Mouse (Mus musculus): ENCODE measurements around the gene Inhbe. TPM values are rescaled to one million over a fixed set of nuclear protein-coding genes. Genes with fewer than 3 reads are reported as not detected.

Gene Inhbe
- not detected in 2 replicates for total RNA-seq (2015; ENCODE audit: low replicate concordance)
- total RNA-seq (2017; ENCODE audit: low replicate concordance): not detected in 2 replicates

DNA sequence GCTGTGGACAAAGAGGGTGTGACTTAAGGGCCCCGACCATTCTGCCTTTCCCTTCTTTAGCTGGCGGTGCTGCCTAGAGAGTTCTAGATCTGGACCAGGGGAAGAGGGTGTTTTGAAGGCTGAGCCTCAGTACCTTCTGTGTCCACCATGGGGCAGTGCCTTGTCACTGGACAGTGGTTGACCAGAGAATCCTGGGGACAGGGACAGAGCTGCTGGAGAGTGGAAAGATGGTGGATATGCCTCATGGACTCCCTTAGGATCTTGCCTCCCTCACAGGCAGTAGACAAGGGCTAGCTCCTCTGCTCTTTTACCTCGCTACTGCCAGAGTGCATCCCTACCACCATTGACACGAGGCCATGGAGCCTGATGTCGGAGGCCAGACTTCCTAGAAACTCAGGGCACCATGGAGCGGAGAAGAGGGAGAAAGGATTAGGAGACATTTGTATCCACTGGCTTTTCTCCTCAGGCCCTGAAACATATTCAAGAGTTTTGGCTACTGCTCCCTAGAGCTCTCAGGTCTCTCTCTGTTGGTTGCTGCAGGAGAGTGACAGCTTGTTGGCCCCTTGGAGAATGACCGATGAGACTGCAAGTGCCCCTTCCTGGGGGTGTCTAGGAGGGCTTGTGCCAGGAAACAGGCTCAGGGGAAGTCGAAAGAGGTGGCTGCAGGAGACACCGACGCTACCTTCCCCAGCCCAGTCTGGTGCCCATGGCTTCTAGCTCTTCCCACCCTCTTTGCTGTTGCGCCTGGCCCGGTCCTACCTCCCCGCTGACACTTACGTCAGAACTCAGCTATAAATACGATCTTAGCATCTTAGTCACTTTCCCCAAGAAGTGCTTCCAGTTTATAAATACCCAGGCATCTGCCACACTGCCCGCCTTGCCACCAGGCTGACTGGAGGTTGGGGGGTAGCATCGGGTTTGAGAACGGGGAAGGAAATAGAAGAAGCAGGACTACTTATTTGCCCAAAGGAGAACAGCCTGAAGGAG is at the start of gene Inhbe:
Gene Inhbe (minus strand): TSS at position 503 of the 987 bp plus-strand sequence.
- no peak for ATAC-seq (replicated peaks; ENCODE audit: low FRiP score, poor library complexity, severe bottlenecking)

GRCm38 (mm10) chr10:127391774-127392173 is 37.6 kb upstream of the Inhbe start:
- ATAC-seq (replicated peaks; ENCODE audit: low FRiP score, poor library complexity, severe bottlenecking): no peak

DNA sequence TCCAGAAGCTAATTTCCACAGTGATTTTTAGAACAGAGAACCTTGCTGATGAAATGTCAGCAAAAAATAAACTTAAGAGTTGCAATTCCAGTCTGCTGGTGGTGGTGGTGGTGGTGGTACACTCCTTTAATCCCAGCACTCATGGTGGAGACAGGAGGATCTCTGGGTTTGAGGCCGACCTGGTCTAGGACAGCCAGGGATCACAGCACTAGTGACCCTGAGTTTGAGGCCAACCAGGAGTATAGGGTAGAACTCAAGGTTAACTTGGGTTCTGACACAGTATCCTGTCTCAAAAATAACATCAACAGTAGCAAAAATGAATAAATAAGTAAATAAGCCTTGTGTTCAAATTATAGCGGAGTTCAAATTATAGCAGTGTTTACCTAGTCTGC is 27.5 kb upstream of the Inhbe start:
- ATAC-seq (replicated peaks; ENCODE audit: low FRiP score, poor library complexity, severe bottlenecking): no peak

GRCm38 (mm10) chr10:127380767-127381742 is 26.8 kb upstream of the Inhbe start:
- ATAC-seq (replicated peaks; ENCODE audit: low FRiP score, poor library complexity, severe bottlenecking): peak; percentile 46; the same call in 1 of the 2 replicates

GRCm38 (mm10) chr10:127380251-127380691 is 26.1 kb upstream of the Inhbe start, which contains the start of gene R3hdm2:
Gene R3hdm2, plus strand, starts transcription at chr10:127380327.
- peak; percentile 99 for ATAC-seq (replicated peaks; ENCODE audit: low FRiP score, poor library complexity, severe bottlenecking)

GRCm38 (mm10) chr10:127379654-127380053 is 25.4 kb upstream of the Inhbe start:
- no peak for ATAC-seq (replicated peaks; ENCODE audit: low FRiP score, poor library complexity, severe bottlenecking)

GRCm38 (mm10) chr10:127377700-127378099 is 23.5 kb upstream of the Inhbe start:
- no peak for ATAC-seq (replicated peaks; ENCODE audit: low FRiP score, poor library complexity, severe bottlenecking)

- no peak for ATAC-seq (replicated peaks; ENCODE audit: low FRiP score, poor library complexity, severe bottlenecking)
Measured at GRCm38 (mm10) chr10:127371023-127371422, 16.8 kb upstream of the Inhbe start.

GRCm38 (mm10) chr10:127369834-127370820 is 15.9 kb upstream of the Inhbe start, which contains the start of gene Inhbc:
Gene Inhbc, minus strand, starts transcription at chr10:127370431.
- no peak for ATAC-seq (replicated peaks; ENCODE audit: low FRiP score, poor library complexity, severe bottlenecking)

DNA sequence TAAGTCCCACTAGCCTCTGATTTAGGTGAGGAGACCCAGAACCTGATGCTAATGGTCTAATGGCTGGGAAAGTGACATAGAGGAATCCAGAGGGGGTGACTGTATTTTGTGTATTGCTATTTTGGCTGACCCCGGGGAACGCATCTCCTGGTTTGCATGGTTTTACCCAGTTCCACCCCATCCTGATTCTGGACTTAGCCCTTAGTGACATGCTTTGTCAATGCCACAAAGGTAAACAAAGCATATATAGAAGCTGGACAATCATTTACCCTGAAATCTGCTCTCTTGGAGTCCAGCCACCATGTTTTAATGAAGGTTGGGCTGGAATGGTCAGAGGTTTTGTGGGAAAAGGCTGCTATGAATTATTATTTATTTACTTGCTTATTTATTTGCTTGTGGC is 14.1 kb upstream of the Inhbe start:
- ATAC-seq (replicated peaks; ENCODE audit: low FRiP score, poor library complexity, severe bottlenecking): no peak

GRCm38 (mm10) chr10:127367116-127367515 is 12.9 kb upstream of the Inhbe start:
- no peak for ATAC-seq (replicated peaks; ENCODE audit: low FRiP score, poor library complexity, severe bottlenecking)

DNA sequence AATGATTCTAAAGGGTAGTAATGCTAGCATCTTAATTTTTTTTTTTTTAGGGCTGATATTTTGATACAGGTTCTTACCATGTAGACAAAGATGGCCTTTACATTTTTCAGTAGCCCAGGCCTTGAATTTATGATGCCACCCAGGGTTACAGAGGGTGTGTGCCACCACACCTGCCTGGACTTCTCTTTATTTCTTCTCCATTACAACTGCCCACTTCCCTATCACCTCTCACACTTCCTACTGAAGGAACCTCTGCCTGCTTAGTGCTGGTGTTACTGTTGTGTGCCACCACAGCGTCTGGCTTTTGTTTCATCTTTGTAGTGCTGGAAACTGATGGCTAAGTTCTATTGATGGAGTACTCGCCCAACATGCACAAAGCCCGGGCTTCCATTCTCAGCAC is 6.5 kb upstream of the Inhbe start:
- no peak for ATAC-seq (replicated peaks; ENCODE audit: low FRiP score, poor library complexity, severe bottlenecking)

GRCm38 (mm10) chr10:127355336-127355735 is 1.1 kb upstream of the Inhbe start:
- no peak for ATAC-seq (replicated peaks; ENCODE audit: low FRiP score, poor library complexity, severe bottlenecking)

GRCm38 (mm10) chr10:127352766-127353165 is 1.4 kb downstream of the Inhbe start:
- no peak for ATAC-seq (replicated peaks; ENCODE audit: low FRiP score, poor library complexity, severe bottlenecking)

DNA sequence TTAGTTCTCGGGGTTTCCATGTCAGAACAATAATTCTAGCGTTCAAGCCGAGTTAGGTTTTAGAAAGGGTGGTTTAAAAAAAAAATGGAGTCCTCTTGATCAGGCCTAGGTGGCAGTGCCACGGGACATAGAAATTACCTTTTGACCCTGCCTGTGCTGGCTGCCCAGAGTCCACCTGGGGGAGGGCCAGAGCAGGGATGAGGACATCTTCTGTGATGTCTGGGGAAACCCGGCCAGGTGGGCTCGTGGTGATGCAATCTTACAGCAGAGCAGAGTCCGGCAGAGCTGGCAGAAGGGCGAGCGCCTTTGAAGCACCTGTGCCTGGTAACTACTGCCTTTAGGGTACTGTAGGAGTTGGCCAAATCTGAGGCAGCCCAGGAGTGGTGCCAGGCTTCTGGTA is 2.0 kb downstream of the Inhbe start:
- no peak for ATAC-seq (replicated peaks; ENCODE audit: low FRiP score, poor library complexity, severe bottlenecking)

GRCm38 (mm10) chr10:127351719-127352118 is 2.5 kb downstream of the Inhbe start:
- no peak for ATAC-seq (replicated peaks; ENCODE audit: low FRiP score, poor library complexity, severe bottlenecking)

GRCm38 (mm10) chr10:127351285-127351595 is 3.0 kb downstream of the Inhbe start:
- no peak for ATAC-seq (replicated peaks; ENCODE audit: low FRiP score, poor library complexity, severe bottlenecking)

- no peak for ATAC-seq (replicated peaks; ENCODE audit: low FRiP score, poor library complexity, severe bottlenecking)
Measured at GRCm38 (mm10) chr10:127350594-127351284, 3.5 kb downstream of the Inhbe start.

Measured in erythroid progenitor cell, adult 5-6 weeks (primary cell).